Mouse (Mus musculus): ENCODE measurements around the gene Cdh4. TPM values are rescaled to one million over a fixed set of nuclear protein-coding genes. Genes with fewer than 3 reads are reported as not detected.

Cdh4 gene
- polyA plus RNA-seq, 2 experiments, result 0.07 to 0.09 TPM

DNA sequence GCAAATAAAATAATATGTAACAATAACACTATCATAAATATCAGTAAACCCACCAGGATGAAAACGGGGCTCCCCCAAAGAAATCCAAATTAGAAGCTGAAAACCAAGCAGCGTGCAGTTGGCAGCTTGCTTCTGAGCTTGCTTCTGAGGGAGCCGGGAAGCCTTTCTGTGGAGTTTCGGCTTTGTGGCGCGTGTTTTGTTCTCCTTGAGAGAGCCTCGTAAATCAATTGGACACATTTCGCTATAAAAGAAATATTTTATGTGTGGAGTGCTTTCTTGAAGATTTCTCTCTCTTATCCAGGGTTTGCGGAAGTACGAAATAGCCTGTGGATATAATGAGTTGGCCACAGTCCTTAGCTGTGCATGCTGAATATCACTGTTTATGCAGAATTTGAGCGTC is 131.1 kb downstream of the Cdh4 start:
- ATAC-seq (ENCODE audit: insufficient read depth) (no peak), DNase-seq (ENCODE audit: low read depth in 3 of 3, low spot score in 3 of 3) (no peak)
- WGBS (ENCODE audit: insufficient replicate concordance), result 79% methylated on average over 11 of the region's 11 CpGs
- H3K4me1 ChIP-seq (replicated peaks; ENCODE audit: control insufficient read depth in 2 of 2, insufficient read depth in 2 of 2, low read length in 1 of 2), result no peaks in the 10 kb centered on the region
- no peak overlapping the region for H3K9ac ChIP-seq (replicated peaks)
- H3K4me3 ChIP-seq (ENCODE audit: insufficient read depth in 1 of 2, low read depth in 2 of 2, low read length in 2 of 2), result no peak overlapping the region
- no peaks in the 10 kb centered on the region for H3K36me3 ChIP-seq (replicated peaks; ENCODE audit: control insufficient read depth, insufficient read depth, low read depth)
- no peak overlapping the region for H3K4me2 ChIP-seq (ENCODE audit: low read depth)
- TF ChIP-seq CTCF (IDR thresholded peaks at IDR 0.05; ENCODE audit: low read depth) (no peak), EP300 (IDR thresholded peaks at IDR 0.05; ENCODE audit: low read depth) (no peak)
- H3K27me3 ChIP-seq (ENCODE audit: control insufficient read depth, insufficient read depth, low read length), result no peaks in the 10 kb centered on the region
- H3K27ac ChIP-seq, result no peak overlapping the region
- H3K9me3 ChIP-seq (ENCODE audit: control insufficient read depth, low read length), result no peaks in the 10 kb centered on the region

- H3K4me2 ChIP-seq (ENCODE audit: low read depth), result no peak overlapping the region
- TF ChIP-seq CTCF (IDR thresholded peaks at IDR 0.05; ENCODE audit: low read depth) (no peak), EP300 (IDR thresholded peaks at IDR 0.05; ENCODE audit: low read depth) (no peak)
- ATAC-seq (ENCODE audit: insufficient read depth), result no peak
- H3K27ac ChIP-seq, result no peak overlapping the region
- no peak overlapping the region for H3K4me3 ChIP-seq (ENCODE audit: insufficient read depth in 1 of 2, low read depth in 2 of 2, low read length in 2 of 2)
- 74% methylated on average over 6 of the region's 6 CpGs for WGBS (ENCODE audit: insufficient replicate concordance)
- no peaks in the 10 kb centered on the region for H3K36me3 ChIP-seq (replicated peaks; ENCODE audit: control insufficient read depth, insufficient read depth, low read depth)
- no peaks in the 10 kb centered on the region for H3K9me3 ChIP-seq (ENCODE audit: control insufficient read depth, low read length)
- no peaks in the 10 kb centered on the region for H3K27me3 ChIP-seq (ENCODE audit: control insufficient read depth, insufficient read depth, low read length)
- no peak for DNase-seq (ENCODE audit: low read depth in 3 of 3, low spot score in 3 of 3)
- H3K4me1 ChIP-seq (replicated peaks; ENCODE audit: control insufficient read depth in 2 of 2, insufficient read depth in 2 of 2, low read length in 1 of 2), result no peaks in the 10 kb centered on the region
- no peak overlapping the region for H3K9ac ChIP-seq (replicated peaks)
These were observed 131.6 kb downstream of the Cdh4 start for GRCm38 (mm10) chr2:179573786-179574185.

- Histone ChIP-seq H3K27me3 (ENCODE audit: control insufficient read depth, insufficient read depth, low read length) (no peaks in the 10 kb centered on the region), H3K9ac (replicated peaks) (no peak overlapping the region), H3K36me3 (replicated peaks; ENCODE audit: control insufficient read depth, insufficient read depth, low read depth) (no peaks in the 10 kb centered on the region), H3K4me2 (ENCODE audit: low read depth) (no peak overlapping the region), H3K27ac (no peak overlapping the region), H3K4me3 (ENCODE audit: insufficient read depth in 1 of 2, low read depth in 2 of 2, low read length in 2 of 2) (no peak overlapping the region), H3K4me1 (replicated peaks; ENCODE audit: control insufficient read depth in 2 of 2, insufficient read depth in 2 of 2, low read length in 1 of 2) (no peaks in the 10 kb centered on the region), H3K9me3 (ENCODE audit: control insufficient read depth, low read length) (no peaks in the 10 kb centered on the region)
- no peak for DNase-seq (ENCODE audit: low read depth in 3 of 3, low spot score in 3 of 3)
- no peak for ATAC-seq (ENCODE audit: insufficient read depth)
- WGBS (ENCODE audit: insufficient replicate concordance), result 42% methylated on average over 7 of the region's 7 CpGs
- TF ChIP-seq CTCF (IDR thresholded peaks at IDR 0.05; ENCODE audit: low read depth) (no peak), EP300 (IDR thresholded peaks at IDR 0.05; ENCODE audit: low read depth) (no peak)
These were observed 133.4 kb downstream of the Cdh4 start for GRCm38 (mm10) chr2:179575585-179575984.

DNA sequence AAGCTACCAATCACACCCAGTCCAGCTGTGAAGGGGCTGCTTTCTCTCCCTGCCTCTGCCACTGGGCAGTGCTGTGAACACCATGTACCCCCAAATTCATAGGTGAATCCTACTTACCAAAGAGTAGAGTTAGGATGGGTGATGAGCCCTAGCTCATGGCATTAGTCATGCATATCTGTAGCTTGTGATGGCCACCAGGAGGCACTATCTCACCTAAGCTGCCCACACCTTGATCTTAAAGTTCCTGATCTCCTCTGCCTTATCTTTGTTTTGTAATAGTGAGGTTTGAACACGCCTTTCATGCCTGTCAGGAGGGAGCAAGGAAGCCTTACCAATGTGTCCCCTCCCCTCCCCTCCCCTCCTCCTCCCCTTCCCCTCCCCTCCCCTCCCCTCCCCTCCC is 134.0 kb downstream of the Cdh4 start:
- DNase-seq (ENCODE audit: low read depth in 3 of 3, low spot score in 3 of 3), result no peak
- 21% methylated on average over 1 of the region's 1 CpGs for WGBS (ENCODE audit: insufficient replicate concordance)
- H3K9ac ChIP-seq (replicated peaks), result no peak overlapping the region
- no peak for TF ChIP-seq EP300 (IDR thresholded peaks at IDR 0.05; ENCODE audit: low read depth)
- TF ChIP-seq CTCF (IDR thresholded peaks at IDR 0.05; ENCODE audit: low read depth), result peak; percentile 15; the same call in 1 of the 2 replicates
- no peaks in the 10 kb centered on the region for H3K4me1 ChIP-seq (replicated peaks; ENCODE audit: control insufficient read depth in 2 of 2, insufficient read depth in 2 of 2, low read length in 1 of 2)
- H3K36me3 ChIP-seq (replicated peaks; ENCODE audit: control insufficient read depth, insufficient read depth, low read depth), result no peaks in the 10 kb centered on the region
- no peak overlapping the region for H3K4me2 ChIP-seq (ENCODE audit: low read depth)
- H3K4me3 ChIP-seq (ENCODE audit: insufficient read depth in 1 of 2, low read depth in 2 of 2, low read length in 2 of 2), result no peak overlapping the region
- H3K9me3 ChIP-seq (ENCODE audit: control insufficient read depth, low read length), result no peaks in the 10 kb centered on the region
- H3K27me3 ChIP-seq (ENCODE audit: control insufficient read depth, insufficient read depth, low read length), result no peaks in the 10 kb centered on the region
- no peak overlapping the region for H3K27ac ChIP-seq
- no peak for ATAC-seq (ENCODE audit: insufficient read depth)

DNA sequence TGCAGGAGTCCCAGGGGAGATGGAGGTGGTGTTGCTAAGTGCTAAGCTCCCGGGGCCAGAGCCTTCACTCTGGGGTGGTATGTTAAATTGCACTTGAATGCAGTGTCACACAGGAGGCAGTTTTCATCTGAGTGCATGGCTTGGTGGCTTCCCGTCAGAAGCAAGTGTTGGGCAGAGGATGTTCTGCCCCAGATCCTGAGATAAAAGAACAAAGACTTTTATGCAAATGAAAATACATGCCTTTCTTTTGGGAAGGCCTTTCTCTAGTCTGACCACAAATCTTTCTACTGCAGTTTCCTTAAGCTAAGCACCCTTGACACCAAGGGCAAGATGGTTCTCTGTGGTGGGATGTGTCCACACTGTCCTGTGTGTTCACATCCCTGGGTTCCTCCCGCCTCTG is 136.1 kb downstream of the Cdh4 start:
- H3K36me3 ChIP-seq (replicated peaks; ENCODE audit: control insufficient read depth, insufficient read depth, low read depth), result no peaks in the 10 kb centered on the region
- H3K27me3 ChIP-seq (ENCODE audit: control insufficient read depth, insufficient read depth, low read length), result no peaks in the 10 kb centered on the region
- no peaks in the 10 kb centered on the region for H3K4me1 ChIP-seq (replicated peaks; ENCODE audit: control insufficient read depth in 2 of 2, insufficient read depth in 2 of 2, low read length in 1 of 2)
- WGBS (ENCODE audit: insufficient replicate concordance), result 38% methylated on average over 3 of the region's 3 CpGs
- no peak overlapping the region for H3K9ac ChIP-seq (replicated peaks)
- TF ChIP-seq CTCF (IDR thresholded peaks at IDR 0.05; ENCODE audit: low read depth) (no peak), EP300 (IDR thresholded peaks at IDR 0.05; ENCODE audit: low read depth) (no peak)
- H3K9me3 ChIP-seq (ENCODE audit: control insufficient read depth, low read length), result no peaks in the 10 kb centered on the region
- no peak overlapping the region for H3K4me3 ChIP-seq (ENCODE audit: insufficient read depth in 1 of 2, low read depth in 2 of 2, low read length in 2 of 2)
- ATAC-seq (ENCODE audit: insufficient read depth) (no peak), DNase-seq (ENCODE audit: low read depth in 3 of 3, low spot score in 3 of 3) (no peak)
- H3K4me2 ChIP-seq (ENCODE audit: low read depth), result no peak overlapping the region
- H3K27ac ChIP-seq, result no peak overlapping the region
